Mouse (Mus musculus): Measurements from ENCODE around the gene Wdr25. TPM values are rescaled to one million over a fixed set of nuclear protein-coding genes. Genes with fewer than 3 reads are reported as not detected.

Wdr25 gene
- total RNA-seq (2023): 8.0 TPM

GRCm38 (mm10) chr12:108892989-108893714 lies at the start of gene Wdr25:
Wdr25 (plus strand) TSS chr12:108893631.

GRCm38 (mm10) chr12:108893715-108894431 lies 442 bp downstream of the Wdr25 start, which contains the start of gene Wars:
Wars (minus strand) TSS chr12:108894174.

GRCm38 (mm10) chr12:109068167-109068653 lies 174.8 kb downstream of the Wdr25 start, which contains the start of gene Begain:
Begain (minus strand) TSS chr12:109068217.

Other genes with a start within 250 kb of the Wdr25 start
- gene Degs2, start 191.3 kb upstream of the Wdr25 start, total RNA-seq (2023): not detected
- gene Yy1, start 100.7 kb upstream of the Wdr25 start, total RNA-seq (2023): 88.1 TPM
- gene Slc25a29, start 57.7 kb upstream of the Wdr25 start, total RNA-seq (2023): 7.6 TPM
- 5.7 TPM for gene Slc25a47, start 57.6 kb upstream of the Wdr25 start, total RNA-seq (2023)
- 37.9 TPM for gene Wars, start 543 bp downstream of the Wdr25 start, total RNA-seq (2023)
- gene Begain, start 174.6 kb downstream of the Wdr25 start, total RNA-seq (2023): 3.0 TPM